Mouse (Mus musculus) embryonic facial prominence, embryonic 12.5 days (tissue): Measurements from ENCODE around the gene Dcxr. TPM values are rescaled to one million over a fixed set of nuclear protein-coding genes. Genes with fewer than 3 reads are reported as not detected.
"Not testable (repeated sequence)": the region's sequence is repeated elsewhere in the genome, so short reads cannot be mapped to it uniquely, and the experiment has no call there.

Experiments used
- ATAC-seq: fragments of 200-750 bp; cut with Nextera tagmentation; 2 replicates; pipeline ENCODE4 v1.8.0; 2017; ENCODE audit not compliant: insufficient number of reproducible peaks, insufficient read depth, low FRiP score, low TSS enrichment
- H3K27ac ChIP-seq: fragments of 300-500 bp; sonication (generic); 2 replicates; pipeline ENCODE4 v1.5.1; 2016; ENCODE audit warnings: mild to moderate bottlenecking
- H3K27me3 ChIP-seq: fragments of 300-500 bp; sonication (generic); 2 replicates; pipeline ENCODE4 v1.6.1; 2016; ENCODE audit warnings: mild to moderate bottlenecking, moderate library complexity
- H3K36me3 ChIP-seq: fragments of 300-500 bp; sonication (generic); 2 replicates; pipeline ENCODE4 v1.6.1; 2016; ENCODE audit warnings: mild to moderate bottlenecking
- H3K4me1 ChIP-seq: fragments of 300-500 bp; sonication (generic); 2 replicates; pipeline ENCODE4 v1.6.1; 2016
- H3K4me2 ChIP-seq: fragments of 300-500 bp; sonication (generic); replicated peaks from 2 replicates; pipeline ENCODE4 v1.6.1; 2016; ENCODE audit warnings: mild to moderate bottlenecking, moderate library complexity
- H3K4me3 ChIP-seq: fragments of 300-500 bp; sonication (generic); 2 replicates; pipeline ENCODE4 v1.5.1; 2016; ENCODE audit warnings: mild to moderate bottlenecking
- H3K9ac ChIP-seq: fragments of 300-500 bp; sonication (generic); 2 replicates; pipeline ENCODE4 v1.6.1; 2016; ENCODE audit warnings: mild to moderate bottlenecking, moderate library complexity
- H3K9me3 ChIP-seq: fragments of 300-500 bp; sonication (generic); 2 replicates; pipeline ENCODE4 v1.6.1; 2016; ENCODE audit warnings: mild to moderate bottlenecking, moderate library complexity
- WGBS: fragments of 180-500 bp; shearing (Covaris S2); methylation state at CpG from one replicate; pipeline ENCODE4 v1.1.7; 2016; 5-methylcytosine and 5-hydroxymethylcytosine counted together
- polyA plus RNA-seq: library from polyadenylated mRNA; unstranded; fragments of >200 nt; fragmentation: Nextera tagmentation; extraction: Ambion mirVana; gene quantifications from 2 replicates; pipeline ENCODE4 v1.2.1, GENCODE M21; 2016

Dcxr gene
- polyA plus RNA-seq, 1 experiment from 2014 or later: 11.5 TPM

DNA sequence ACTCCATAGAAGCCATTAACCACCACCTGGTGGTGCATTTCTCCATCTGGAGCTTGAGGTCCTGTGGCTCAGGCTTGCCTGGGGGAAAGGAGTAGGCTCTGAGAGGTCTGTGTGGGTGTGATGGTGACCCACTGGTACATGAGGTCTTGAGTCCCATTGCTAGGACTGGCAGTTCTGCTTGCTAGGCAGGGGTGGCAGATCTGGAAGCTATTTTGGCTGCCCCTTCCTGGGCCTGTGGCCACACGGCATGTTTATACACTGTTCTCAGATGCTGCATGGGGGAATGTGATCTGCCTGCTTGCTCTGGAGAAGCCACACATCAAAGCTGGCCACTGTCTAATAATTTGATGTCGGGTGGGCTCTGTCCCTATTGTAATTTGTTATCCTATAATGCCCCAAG is 43.0 kb downstream of the Dcxr start:
- H3K36me3 ChIP-seq: peaks cover 70% of the 10 kb centered on the region
- H3K27me3 ChIP-seq: no peaks in the 10 kb centered on the region
- H3K27ac ChIP-seq: no peak overlapping the region
- 76% methylated on average over 2 of the region's 2 CpGs for whole genome bisulfite sequencing
- H3K9me3 ChIP-seq: no peaks in the 10 kb centered on the region
- ATAC-seq: no peak
- no peak overlapping the region for H3K4me3 ChIP-seq
- H3K4me1 ChIP-seq: no peaks in the 10 kb centered on the region; the same call in 1 of the 2 replicates
- no peak overlapping the region for H3K9ac ChIP-seq
- no peak overlapping the region for H3K4me2 ChIP-seq

DNA sequence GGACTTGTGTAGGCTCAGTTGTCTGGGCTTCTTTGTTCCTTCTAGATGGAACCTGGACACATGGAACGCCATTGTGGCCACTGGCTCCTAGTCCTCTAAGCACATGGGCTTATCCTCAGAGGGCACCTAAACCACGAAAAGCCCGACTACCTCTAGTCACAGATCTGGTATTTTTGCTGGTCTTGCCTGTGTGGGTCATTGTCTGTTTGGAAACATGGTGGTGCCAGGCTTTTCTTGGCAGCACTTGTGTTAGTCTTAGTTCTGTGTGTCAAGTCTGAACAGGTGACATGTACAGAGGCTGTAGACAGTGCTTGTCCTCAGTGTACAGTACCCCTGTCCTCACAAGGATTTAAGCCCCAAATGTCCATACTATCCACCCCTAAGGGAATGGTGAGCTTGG is 43.5 kb downstream of the Dcxr start:
- no peaks in the 10 kb centered on the region for H3K27me3 ChIP-seq
- no peak overlapping the region for H3K4me2 ChIP-seq
- peaks cover 68% of the 10 kb centered on the region for H3K36me3 ChIP-seq
- no peak overlapping the region for H3K27ac ChIP-seq
- no peak for ATAC-seq
- no peak overlapping the region for H3K9ac ChIP-seq
- WGBS: 93% methylated on average over 3 of the region's 3 CpGs
- no peaks in the 10 kb centered on the region for H3K9me3 ChIP-seq
- H3K4me3 ChIP-seq: no peak overlapping the region
- H3K4me1 ChIP-seq: no peaks in the 10 kb centered on the region; the same call in 1 of the 2 replicates

DNA sequence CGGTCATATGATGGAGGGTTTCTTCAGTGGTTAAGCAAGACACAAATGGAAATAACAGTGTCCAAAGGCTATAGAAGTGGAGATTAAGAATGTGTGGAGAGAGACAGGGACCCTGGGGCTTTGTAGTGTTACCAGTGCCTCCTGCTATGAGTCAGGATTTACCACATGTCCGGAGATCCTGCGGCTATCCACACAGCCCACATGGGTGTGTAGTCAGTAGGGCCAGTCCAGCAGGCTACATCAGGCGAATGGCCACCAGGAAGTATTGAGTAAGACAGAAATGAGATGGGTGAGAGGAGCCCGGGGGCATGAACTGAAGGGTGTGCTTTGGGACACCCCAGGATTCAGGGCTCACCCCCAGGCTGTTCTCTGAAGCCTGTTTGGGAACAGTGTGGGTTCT is 44.4 kb downstream of the Dcxr start:
- Histone ChIP-seq H3K4me2 (no peak overlapping the region), H3K27ac (no peak overlapping the region), H3K4me3 (no peak overlapping the region), H3K9me3 (no peaks in the 10 kb centered on the region), H3K36me3 (peaks cover 67% of the 10 kb centered on the region), H3K4me1 (no peaks in the 10 kb centered on the region; the same call in 1 of the 2 replicates), H3K9ac (no peak overlapping the region), H3K27me3 (no peaks in the 10 kb centered on the region)
- WGBS: 92% methylated on average over 5 of the region's 5 CpGs
- no peak for ATAC-seq

DNA sequence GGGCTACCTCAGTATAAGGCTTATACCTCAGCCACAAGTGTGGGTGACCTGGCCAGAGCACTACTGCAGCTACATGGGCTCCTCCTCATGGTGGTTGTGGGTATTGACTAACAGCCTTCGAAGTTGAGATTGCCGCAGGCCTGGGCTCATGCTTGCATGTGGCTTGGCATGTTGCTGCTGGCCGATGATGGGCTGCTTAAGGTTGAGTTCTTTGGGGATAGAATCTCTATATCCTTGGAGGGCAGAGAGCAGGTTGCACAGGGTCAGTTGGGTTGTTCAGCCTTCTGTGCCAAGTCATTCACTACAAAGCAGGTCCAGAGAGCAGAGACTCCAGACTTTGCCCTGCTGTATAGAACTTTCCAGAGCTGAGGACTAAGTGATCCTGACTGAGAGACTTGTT is 47.2 kb downstream of the Dcxr start:
- WGBS: 74% methylated on average over 3 of the region's 3 CpGs
- no peak for ATAC-seq

DNA sequence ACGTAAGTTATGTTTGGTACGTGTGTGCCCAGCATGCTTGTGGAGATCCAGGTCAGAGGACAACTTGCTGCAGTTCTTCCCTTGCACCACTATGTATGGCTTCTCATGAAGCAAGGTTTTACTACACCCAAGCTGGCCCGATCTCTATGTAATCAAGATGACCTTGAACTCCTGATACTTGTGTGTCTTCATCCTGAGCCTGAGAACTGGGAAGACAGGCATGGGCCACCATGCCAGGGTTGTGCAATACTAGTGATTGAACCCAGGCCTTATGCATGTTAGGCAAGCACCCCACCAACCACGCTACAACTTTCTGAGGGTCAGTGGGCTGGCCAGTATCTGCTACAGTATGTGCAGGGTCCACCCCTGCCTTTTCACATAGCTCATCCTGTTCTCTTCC is 50.1 kb downstream of the Dcxr start:
- Histone ChIP-seq H3K4me2 (no peak overlapping the region), H3K4me1 (peaks cover 7% of the 10 kb centered on the region), H3K27ac (no peak overlapping the region), H3K27me3 (no peaks in the 10 kb centered on the region), H3K9me3 (no peaks in the 10 kb centered on the region), H3K36me3 (peaks cover 48% of the 10 kb centered on the region), H3K4me3 (no peak overlapping the region), H3K9ac (no peak overlapping the region)
- WGBS: 87% methylated on average over 4 of the region's 4 CpGs
- ATAC-seq: no peak

More for the DNA sequence above, 47.2 kb downstream of the Dcxr start:
- Histone ChIP-seq H3K27ac (no peak overlapping the region), H3K9me3 (no peaks in the 10 kb centered on the region), H3K4me2 (no peak overlapping the region), H3K4me1 (no peaks in the 10 kb centered on the region), H3K9ac (no peak overlapping the region), H3K4me3 (no peak overlapping the region), H3K36me3 (peaks cover 68% of the 10 kb centered on the region), H3K27me3 (no peaks in the 10 kb centered on the region)

DNA sequence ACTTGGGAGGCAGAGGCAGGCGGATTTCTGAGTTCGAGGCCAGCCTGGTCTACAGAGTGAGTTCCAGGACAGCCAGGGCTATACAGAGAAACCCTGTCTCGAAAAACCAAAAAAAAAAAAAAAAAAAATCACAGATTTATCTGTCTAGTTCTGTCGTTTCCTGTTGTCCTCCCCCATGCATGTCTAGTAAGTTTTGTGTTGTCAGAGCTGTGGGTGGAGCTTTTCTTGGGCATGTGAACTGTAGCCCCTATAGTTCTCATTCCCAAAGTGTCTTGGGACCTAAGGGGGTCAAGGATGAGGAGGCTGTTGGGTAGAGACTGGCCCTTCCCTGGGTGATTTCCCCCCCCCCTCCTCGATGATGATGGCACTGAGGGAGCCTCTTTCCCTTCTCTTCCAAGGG is 51.2 kb downstream of the Dcxr start:
- WGBS: 85% methylated on average over 5 of the region's 5 CpGs
- not testable (repeated sequence) for H3K4me3 ChIP-seq, H3K27ac ChIP-seq, H3K9ac ChIP-seq, H3K4me1 ChIP-seq, H3K27me3 ChIP-seq, ATAC-seq, H3K9me3 ChIP-seq, H3K4me2 ChIP-seq
- H3K36me3 ChIP-seq: peaks cover 42% of the 10 kb centered on the region

Other genes starting within 250 kb of the Dcxr start
- 126 and 128 TPM in 2 replicates for gene Mrpl12, start 242.7 kb downstream of the Dcxr start, polyA plus RNA-seq
- gene Slc25a10, start 235.4 kb downstream of the Dcxr start, polyA plus RNA-seq: 52.6 and 57.4 TPM in 2 replicates
- 1.7 and 2.1 TPM in 2 replicates for gene Gcgr, start 196.6 kb downstream of the Dcxr start, polyA plus RNA-seq
- 234 and 242 TPM in 2 replicates for gene Mcrip1, start 177.6 kb downstream of the Dcxr start, polyA plus RNA-seq
- gene Ppp1r27, start 176.1 kb downstream of the Dcxr start, polyA plus RNA-seq: 0.36 TPM in 1 of 2 replicates, not detected in the other
- 622 and 637 TPM in 2 replicates for gene P4hb, start 154.0 kb downstream of the Dcxr start, polyA plus RNA-seq
- 561 and 568 TPM in 2 replicates for gene Arhgdia, start 145.7 kb downstream of the Dcxr start, polyA plus RNA-seq
- 683 and 688 TPM in 2 replicates for gene Alyref, start 128.9 kb downstream of the Dcxr start, polyA plus RNA-seq
- gene Anapc11, start 128.9 kb downstream of the Dcxr start, polyA plus RNA-seq: 191 and 198 TPM in 2 replicates
- 0.99 TPM in 1 of 2 replicates, not detected in the other for gene Npb, start 118.8 kb downstream of the Dcxr start, polyA plus RNA-seq
- 143 and 147 TPM in 2 replicates for gene Pcyt2, start 109.3 kb downstream of the Dcxr start, polyA plus RNA-seq
- gene Sirt7, start 102.0 kb downstream of the Dcxr start, polyA plus RNA-seq: 29.7 and 30.4 TPM in 2 replicates
- 33.6 and 34.8 TPM in 2 replicates for gene Mafg, start 93.7 kb downstream of the Dcxr start, polyA plus RNA-seq
- 25.3 and 26.5 TPM in 2 replicates for gene Pycr1, start 83.5 kb downstream of the Dcxr start, polyA plus RNA-seq
- gene Myadml2, start 79.1 kb downstream of the Dcxr start, polyA plus RNA-seq: 0.47 TPM in 1 of 2 replicates, not detected in the other
- 5.1 and 6.3 TPM in 2 replicates for gene Notum, start 66.1 kb downstream of the Dcxr start, polyA plus RNA-seq
- 131 and 139 TPM in 2 replicates for gene Aspscr1, start 54.3 kb downstream of the Dcxr start, polyA plus RNA-seq
- gene Cenpx, start 13.5 kb downstream of the Dcxr start, polyA plus RNA-seq: 131 TPM in 2 replicates
- gene Lrrc45, start 13.4 kb downstream of the Dcxr start, polyA plus RNA-seq: 77.5 and 83.7 TPM in 2 replicates
- gene Rac3, start 5.8 kb downstream of the Dcxr start, polyA plus RNA-seq: 59.7 and 62.8 TPM in 2 replicates
- 5.9 and 6.1 TPM in 2 replicates for gene Cbr2, start 4.8 kb upstream of the Dcxr start, polyA plus RNA-seq
- gene Hmga1b, start 35.5 kb upstream of the Dcxr start, polyA plus RNA-seq: 4.2 and 5.8 TPM in 2 replicates
- 47.0 and 47.2 TPM in 2 replicates for gene Rfng, start 56.9 kb upstream of the Dcxr start, polyA plus RNA-seq
- 243 and 245 TPM in 2 replicates for gene Gps1, start 57.0 kb upstream of the Dcxr start, polyA plus RNA-seq
- gene Dus1l, start 69.1 kb upstream of the Dcxr start, polyA plus RNA-seq: 66.1 and 70.5 TPM in 2 replicates
- gene Fasn, start 97.3 kb upstream of the Dcxr start, polyA plus RNA-seq: 74.2 and 77.0 TPM in 2 replicates
- gene Ccdc57, start 205.6 kb upstream of the Dcxr start, polyA plus RNA-seq: 7.2 and 7.5 TPM in 2 replicates
- 46.2 and 46.9 TPM in 2 replicates for gene Slc16a3, start 221.2 kb upstream of the Dcxr start, polyA plus RNA-seq